ENCODE assay signal across 16 mouse cellular contexts in the genomic region with DNA sequence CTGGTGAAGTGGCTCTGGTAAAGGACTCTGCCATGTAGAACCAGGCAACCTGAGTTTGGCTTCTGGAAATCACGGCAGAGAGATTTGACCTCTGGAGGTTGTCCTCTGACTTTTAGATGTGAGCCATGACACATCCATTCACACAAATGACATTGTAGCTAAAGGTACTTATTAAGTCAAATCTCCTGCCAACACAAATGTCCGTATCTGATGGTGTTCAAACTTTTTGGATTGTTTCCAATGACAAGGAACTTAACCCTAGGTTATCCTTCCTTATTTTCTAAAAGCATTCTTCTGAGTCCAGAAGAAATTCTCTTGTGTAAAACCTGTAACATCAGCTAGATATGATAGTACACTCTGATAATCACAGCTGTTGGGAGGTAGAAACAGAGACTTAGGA.
"Had no signal": no experiment of that assay in that cellular context is flagged by ENCODE, and none has a peak within 500 bp of the region (broad histone marks: within the 10 kb centered on the region; RNA-seq: fewer than 3 reads in every experiment).

No protein-coding gene starts in this region.

- H3K4me1 ChIP-seq: neural tube, embryonic 12.5 days had no signal

- DNase-seq: retina, postnatal 1 day; right cerebral cortex, adult 18-20 months; right cerebral cortex, postnatal 14 days; right cerebral cortex, postnatal 25 days; right cerebral cortex, postnatal 4 days; spleen, adult 18-20 months; thymus, adult 18-20 months; thymus, adult 2 months; thymus, postnatal 25 days; thymus, postnatal 36 days; thymus, postnatal 4 days had no signal

- H3K27ac ChIP-seq: neural tube, embryonic 12.5 days; neural tube, embryonic 13.5 days; neural tube, embryonic 15.5 days; stomach, postnatal 0 days had no signal

- H3K9ac ChIP-seq: neural tube, embryonic 12.5 days; neural tube, embryonic 13.5 days; neural tube, embryonic 15.5 days; stomach, embryonic 15.5 days had no signal

- H3K9me3 ChIP-seq: neural tube, embryonic 12.5 days; neural tube, embryonic 15.5 days; stomach, embryonic 15.5 days had no signal

- H3K4me2 ChIP-seq: neural tube, embryonic 12.5 days; neural tube, embryonic 13.5 days; neural tube, embryonic 15.5 days; stomach, embryonic 15.5 days had no signal

- H3K27me3 ChIP-seq: neural tube, embryonic 12.5 days; neural tube, embryonic 13.5 days; neural tube, embryonic 15.5 days; stomach, embryonic 15.5 days had no signal

- H3K4me3 ChIP-seq: neural tube, embryonic 12.5 days; neural tube, embryonic 13.5 days; neural tube, embryonic 15.5 days; stomach, embryonic 15.5 days had no signal
